Mouse (Mus musculus) heart, postnatal 25 days (tissue): Measurements from ENCODE around the gene Prmt1. TPM values are rescaled to one million over a fixed set of nuclear protein-coding genes. Genes with fewer than 3 reads are reported as not detected.
"Not testable (repeated sequence)": the region's sequence is repeated elsewhere in the genome, so short reads cannot be mapped to it uniquely, and the experiment has no call there.

Experiments
- DNase-seq: peaks from one replicate; pipeline ENCODE4 v3.0.0; 2022; ENCODE audit warnings: low spot score
- intact Hi-C: fragments of 180-260 bp; cut with DNase I; formaldehyde crosslinking; loops from one replicate; pipeline ENCODE4 v1.15.1; 2025
- total RNA-seq, 2 experiments: library from RNA; stranded (reverse); gene quantifications; 2 replicates each; pipeline ENCODE4 v1.2.3; 2021

Gene Prmt1
- 100 to 1,000 TPM; 105 to 111 TPM for total RNA-seq

DNA sequence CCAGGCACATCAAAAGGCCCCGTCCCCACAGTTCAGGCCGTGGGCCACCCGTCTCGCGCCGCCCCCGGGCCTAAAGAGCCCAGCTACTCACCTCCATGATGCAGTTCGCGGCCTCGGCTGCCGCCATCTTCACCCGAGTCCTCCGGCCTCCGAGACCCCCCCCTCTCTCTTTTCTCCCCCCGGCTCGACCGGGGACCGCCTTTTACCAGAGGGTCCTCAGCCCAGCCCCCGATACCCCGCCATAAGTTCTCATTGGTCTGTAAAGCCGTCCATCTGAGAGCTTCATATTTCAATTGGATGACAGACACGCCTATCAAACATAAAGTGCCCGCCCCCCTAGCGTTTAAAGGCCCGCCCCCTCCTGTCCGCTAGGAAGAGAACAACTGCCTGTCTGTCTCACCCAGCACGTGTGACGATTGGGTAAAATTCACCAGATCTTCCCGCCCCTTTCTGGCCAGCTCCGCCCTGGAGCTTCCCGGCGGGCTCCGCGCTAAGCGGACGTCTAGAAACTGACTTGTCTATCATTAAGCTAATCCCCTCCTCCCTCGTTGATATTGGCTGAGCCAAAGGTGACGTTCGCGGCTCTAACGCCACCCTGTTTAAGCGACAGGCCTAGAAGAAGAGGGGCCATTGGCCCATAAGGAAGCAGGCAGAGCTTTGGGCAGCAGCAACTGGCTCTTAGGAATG, at the start of gene Prmt1:
TSS of gene Prmt1 (minus strand) at position 377 of the 687 bp plus-strand sequence.
- intact Hi-C loops, result loop anchor here (5.0 kb wide), 1 partner anchor 141 kb away; the partner anchor contains the start of gene Rpl13a
- peak; percentile 99 for DNase-seq

DNA sequence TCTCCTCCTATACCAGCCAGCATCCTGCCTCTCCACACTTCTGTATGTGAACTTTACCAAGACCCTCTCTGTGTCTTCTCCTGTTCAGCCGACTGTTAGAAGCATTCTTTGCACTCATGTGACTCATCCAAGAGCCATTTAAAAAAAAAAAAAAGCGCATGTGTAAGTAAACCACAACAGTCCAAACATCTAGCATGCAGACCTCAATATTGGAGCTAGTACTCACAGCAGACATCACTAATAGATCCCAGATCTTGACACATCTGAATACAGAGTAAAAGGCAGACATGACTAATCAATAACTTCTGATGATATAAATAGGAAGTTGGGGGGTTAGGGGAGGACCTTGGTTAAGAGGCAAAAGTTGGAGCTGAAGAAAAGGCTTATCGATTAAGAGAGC, 49.3 kb upstream of the Prmt1 start:
- DNase-seq, result no peak
- intact Hi-C loops, result no loop called here

- no peak for DNase-seq
- intact Hi-C loops, result no loop called here
Measured at GRCm38 (mm10) chr7:45033722-45034359, 47.5 kb upstream of the Prmt1 start.

- no peak for DNase-seq
- intact Hi-C loops, result no loop called here
Measured at GRCm38 (mm10) chr7:45030857-45031256, 44.5 kb upstream of the Prmt1 start.

- intact Hi-C loops, result no loop called here
- DNase-seq, result no peak
Measured at GRCm38 (mm10) chr7:45029995-45030394, 43.6 kb upstream of the Prmt1 start.

- intact Hi-C loops, result no loop called here
- DNase-seq, result no peak
Measured at GRCm38 (mm10) chr7:45028351-45028750, 42.0 kb upstream of the Prmt1 start.

DNA sequence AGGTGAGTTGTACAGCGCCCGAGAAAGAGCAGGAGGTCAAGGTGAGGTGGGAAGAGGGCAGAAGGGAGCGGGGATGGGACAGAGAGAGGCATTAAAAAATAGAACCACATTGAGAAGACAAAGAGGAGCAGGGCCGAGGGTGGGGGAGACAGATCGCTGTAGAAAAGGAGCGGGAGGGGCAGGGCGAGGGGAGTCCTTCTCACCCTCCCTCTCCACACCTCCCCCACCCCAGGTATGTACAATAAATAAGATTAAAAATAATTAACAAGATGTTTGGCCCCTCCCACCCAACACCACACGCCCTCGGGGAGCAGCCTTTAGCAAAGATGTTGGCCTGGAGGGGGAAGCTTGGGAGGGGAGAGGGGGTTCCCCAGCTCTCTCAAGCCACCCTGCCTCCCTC, 41.4 kb upstream of the Prmt1 start:
- DNase-seq, result no peak
- intact Hi-C loops, result loop anchor here (2.0 kb wide), 1 partner anchor 19 kb away; no protein-coding TSS in a partner anchor

- intact Hi-C loops, result loop anchor here (2.0 kb wide), 1 partner anchor 21 kb away; no protein-coding TSS in a partner anchor
Measured at GRCm38 (mm10) chr7:45026256-45026655, 39.9 kb upstream of the Prmt1 start.

DNA sequence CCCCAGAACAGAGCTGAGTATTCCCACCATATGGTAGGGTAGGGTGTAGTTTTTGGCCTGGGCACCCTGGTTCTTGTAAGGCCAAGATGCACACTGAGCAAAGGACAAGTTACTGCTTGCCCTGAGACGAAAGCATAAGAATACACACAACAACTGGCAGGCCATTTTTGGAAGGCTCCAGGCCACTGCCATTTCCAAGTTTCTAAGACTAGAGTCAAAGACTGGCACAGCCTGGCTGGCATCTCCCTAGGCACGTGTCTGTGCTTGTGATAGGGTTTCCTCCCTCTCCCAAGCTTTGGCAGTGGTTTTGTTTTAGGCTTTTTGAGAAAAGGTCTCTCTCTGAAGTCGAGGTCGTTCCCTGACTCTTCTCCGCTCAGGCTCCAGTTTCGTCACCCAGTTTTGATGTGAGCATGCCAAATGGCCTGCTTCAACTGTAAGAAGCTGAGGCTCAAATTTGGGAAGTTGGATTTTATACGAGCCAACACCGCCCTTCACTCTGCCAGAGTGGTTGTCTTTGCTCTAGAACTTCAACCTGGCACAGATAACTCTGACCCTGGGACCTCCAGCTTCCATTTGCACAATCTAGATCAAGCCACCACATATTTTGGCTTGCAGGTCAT, 39.3 kb upstream of the Prmt1 start:
- intact Hi-C loops, result loop anchor here (2.0 kb wide), 1 partner anchor 21 kb away; no protein-coding TSS in a partner anchor
- no peak for DNase-seq

More at GRCm38 (mm10) chr7:45026256-45026655, 39.9 kb upstream of the Prmt1 start:
- DNase-seq, result no peak

DNA sequence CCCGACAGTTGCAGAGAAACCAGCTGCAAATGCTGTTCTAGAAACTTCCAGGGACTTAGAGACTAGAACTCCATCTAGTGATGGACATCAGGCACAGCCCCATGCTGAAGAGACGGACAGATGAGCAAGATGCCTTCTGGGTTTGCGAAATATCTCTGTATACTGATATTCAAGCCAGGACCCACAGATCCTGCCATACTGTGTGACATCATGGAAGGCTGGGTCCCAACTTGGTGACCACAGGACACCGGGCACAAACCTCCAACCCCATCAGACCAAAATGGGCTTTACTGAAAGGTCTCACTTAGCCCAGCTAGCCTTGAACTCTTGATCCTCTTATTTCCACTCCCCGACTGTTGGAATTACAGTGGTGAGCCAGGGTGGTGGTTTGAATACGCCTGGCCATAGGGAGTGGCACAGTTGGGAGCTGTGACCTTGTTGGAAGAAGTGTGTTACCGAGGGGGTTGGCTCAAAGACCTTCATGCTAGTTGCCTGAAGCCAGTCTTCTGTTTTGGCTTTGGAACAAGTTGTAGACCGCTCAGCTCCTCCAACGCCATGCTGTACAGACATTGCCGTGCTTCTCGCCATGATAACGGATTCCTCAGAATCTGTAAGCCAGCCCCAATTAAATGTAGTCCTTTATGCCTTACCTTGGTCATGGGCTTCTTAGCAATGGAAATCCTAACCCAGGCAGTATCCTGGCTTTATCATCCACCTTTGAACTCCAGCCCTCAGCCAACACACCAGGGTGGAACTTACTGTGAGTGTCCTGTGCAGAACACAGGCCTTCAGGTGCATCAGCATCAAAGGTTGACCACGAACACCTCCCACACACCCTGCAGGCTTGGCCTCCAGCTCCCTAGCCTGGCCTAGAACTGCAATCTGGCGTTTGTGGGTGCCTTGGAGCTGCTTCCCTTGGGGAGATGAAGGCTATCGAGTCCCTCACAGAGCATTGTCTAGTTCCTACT, 38.2 kb upstream of the Prmt1 start:
- intact Hi-C loops, result loop anchor here (5.0 kb wide), 1 partner anchor 42 kb away; no protein-coding TSS in a partner anchor

GRCm38 (mm10) chr7:45023711-45024110, 37.3 kb upstream of the Prmt1 start:
- intact Hi-C loops, result loop anchor here (5.0 kb wide), 1 partner anchor 41 kb away; no protein-coding TSS in a partner anchor

More for the DNA sequence above, 38.2 kb upstream of the Prmt1 start:
- DNase-seq, result no peak

GRCm38 (mm10) chr7:45020225-45020624, 33.9 kb upstream of the Prmt1 start:
- intact Hi-C loops, result loop anchor here (2.0 to 5.0 kb wide), 2 partner anchors 33 to 38 kb away; partner anchors contain the start of gene Prr12
- DNase-seq, result no peak

More at GRCm38 (mm10) chr7:45023711-45024110, 37.3 kb upstream of the Prmt1 start:
- not testable (repeated sequence) for DNase-seq

GRCm38 (mm10) chr7:45019031-45019571, 32.7 kb upstream of the Prmt1 start:
- DNase-seq, result peak; percentile 83
- intact Hi-C loops, result no loop called here

DNA sequence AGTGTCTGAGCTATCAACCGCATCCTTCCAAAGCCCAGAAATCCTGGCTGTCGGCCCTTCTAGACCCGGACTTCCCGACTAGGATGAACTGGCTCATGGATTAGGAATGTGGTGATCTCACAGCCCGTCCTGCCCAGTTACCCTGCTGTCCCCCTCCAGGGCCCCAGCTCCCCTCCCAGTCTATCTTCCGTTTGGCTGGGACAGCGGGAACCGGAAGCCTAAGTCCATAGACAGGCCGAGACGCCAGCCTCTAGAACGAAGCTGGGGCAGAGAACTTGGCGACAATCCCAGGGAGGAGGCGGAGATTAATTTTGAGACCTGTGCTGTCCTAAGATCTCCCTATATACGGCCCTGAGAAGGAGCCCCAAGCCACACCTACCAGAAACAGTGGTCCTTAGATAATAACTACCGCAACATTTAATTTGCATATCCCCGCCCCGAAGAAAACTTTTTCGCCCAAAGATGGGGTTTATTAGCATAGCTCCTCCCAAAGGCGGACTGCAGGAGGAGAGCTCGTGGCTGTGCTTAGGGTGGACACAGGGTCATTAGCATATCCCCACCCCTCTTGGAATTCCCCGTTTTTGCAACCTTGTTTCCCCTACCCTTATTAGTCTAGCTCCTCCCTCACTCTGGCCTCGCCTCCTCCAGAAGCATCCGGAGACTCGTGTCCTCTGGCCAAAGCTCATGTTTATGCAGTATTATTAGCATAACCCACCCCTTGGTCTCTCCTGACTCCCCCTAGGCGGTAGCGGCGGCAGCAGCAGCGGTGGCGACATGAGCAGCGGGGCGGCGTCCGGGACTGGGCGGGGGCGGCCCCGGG, 31.1 kb upstream of the Prmt1 start, which contains the start of gene Rras:
TSS of gene Rras (plus strand) at position 720 of the 820 bp plus-strand sequence.
- intact Hi-C loops, result no loop called here
- peak; percentile 96 for DNase-seq

DNA sequence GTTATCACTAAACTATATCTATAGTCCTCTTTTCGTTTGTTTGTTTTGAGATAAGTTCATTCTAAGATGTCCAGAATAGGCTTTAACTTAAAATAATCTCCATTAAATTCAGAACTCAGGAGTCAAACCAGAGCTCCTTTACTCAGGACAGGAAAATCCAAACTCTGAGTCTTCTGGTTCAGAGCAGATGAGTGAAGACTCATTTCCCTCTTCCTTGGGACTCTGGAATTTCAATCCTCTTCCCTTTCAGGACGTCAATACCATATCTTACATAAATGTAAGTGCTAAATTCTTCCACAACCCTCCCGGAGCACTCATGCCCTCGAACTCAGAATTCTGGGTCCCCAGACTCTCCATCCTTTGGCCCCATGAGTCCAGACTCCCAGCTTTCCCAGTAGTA, 30.4 kb upstream of the Prmt1 start:
- intact Hi-C loops, result no loop called here

DNA sequence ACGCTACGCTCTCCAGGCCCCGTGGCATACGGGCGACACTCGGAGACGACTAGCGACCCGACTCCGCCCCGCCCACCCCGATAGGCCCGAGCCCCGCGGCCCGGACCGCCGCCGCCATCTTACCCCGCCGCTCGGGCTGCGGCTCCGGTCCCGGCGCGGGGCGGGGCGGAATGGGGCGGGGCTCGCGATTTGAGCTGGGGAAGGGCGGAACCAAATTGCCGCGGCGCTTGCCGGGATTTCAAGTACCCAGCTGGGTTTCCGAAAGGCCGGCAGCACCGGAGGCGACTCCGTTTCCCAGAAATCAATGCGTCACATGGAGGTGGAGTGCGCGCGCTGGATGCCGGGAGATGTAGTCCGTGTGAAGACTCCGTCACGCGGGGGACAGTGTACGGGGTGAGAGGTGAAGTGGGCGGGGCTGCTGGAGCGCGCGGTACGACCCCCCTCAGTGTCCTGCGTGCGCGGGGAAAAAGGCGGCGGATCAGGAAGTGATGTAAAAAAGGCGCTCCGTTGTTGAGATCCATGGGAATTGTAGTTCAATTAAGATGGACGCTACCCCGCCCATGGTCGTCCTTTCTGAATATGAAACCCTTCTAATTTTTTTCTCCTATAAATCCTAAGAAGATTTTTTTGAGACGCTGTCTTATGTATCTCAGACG, 29.7 kb upstream of the Prmt1 start, which contains the start of gene Scaf1:
TSS of gene Scaf1 (minus strand) at position 407 of the 656 bp plus-strand sequence.
- intact Hi-C loops, result loop anchor here (2.0 kb wide), 1 partner anchor 15 kb away; no protein-coding TSS in a partner anchor
- DNase-seq, result peak; percentile 100

More for the DNA sequence above, 30.4 kb upstream of the Prmt1 start:
- DNase-seq, result no peak

DNA sequence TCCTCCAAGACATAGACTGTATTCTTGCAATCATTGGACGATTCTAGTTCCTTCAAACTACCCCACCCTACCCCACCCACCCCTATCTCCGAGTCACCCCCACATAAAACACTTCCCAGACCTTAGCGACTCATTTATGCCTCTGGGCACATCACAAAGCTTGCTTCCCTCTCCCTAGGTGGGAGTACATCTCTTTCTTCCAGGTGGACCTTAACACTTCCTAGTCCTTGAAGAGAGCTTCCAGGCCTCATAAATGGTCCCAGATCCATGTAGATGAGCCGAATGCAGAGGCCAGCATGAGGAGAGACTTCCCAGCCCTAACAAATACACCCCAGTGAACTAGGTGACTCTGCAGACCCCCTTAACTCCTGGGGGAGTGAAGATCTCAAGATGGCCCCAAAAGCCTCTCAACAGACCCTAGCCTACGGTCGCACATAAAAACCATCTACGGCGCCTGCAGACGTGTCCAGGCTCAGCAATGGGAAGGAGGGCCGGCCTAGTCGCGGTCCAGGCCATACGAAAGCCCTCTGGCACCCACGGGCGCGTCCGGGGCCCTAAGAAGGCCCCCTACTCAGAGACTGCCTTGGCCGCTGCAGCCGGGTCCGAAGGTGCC, 29.1 kb upstream of the Prmt1 start:
- intact Hi-C loops, result loop anchor here (2.0 kb wide), 1 partner anchor 15 kb away; no protein-coding TSS in a partner anchor
- no peak for DNase-seq
